Mouse (Mus musculus): ENCODE measurements around the gene Ncf1.

Ncf1 gene

DNA sequence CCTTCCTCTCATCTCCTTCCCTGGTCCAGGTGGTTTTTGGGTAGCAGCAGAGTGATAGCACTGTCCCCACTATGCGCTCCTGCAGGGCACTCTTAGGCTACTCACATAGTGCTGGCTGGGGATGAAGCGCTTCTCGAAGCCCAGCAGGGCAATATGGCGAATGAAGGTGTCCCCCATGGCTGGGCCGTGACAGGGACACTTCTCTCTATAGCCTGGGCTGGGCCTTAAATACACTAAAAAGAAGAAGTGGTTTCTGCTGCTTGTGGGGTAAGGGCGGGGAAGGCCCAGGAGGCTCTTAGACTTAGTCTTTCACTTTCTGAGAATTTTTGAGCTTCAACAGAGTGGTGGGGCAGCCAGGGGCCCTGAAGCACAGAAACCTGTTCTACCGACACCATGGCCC is at the start of gene Ncf1:
Gene Ncf1 (minus strand): TSS at position 235 of the 400 bp plus-strand sequence.
- DNase-seq (ENCODE audit: low read depth) = peak; percentile 54

- no peak for DNase-seq (ENCODE audit: low read depth)
Measured at GRCm38 (mm10) chr5:134277109-134277508, 47.7 kb upstream of the Ncf1 start.

DNA sequence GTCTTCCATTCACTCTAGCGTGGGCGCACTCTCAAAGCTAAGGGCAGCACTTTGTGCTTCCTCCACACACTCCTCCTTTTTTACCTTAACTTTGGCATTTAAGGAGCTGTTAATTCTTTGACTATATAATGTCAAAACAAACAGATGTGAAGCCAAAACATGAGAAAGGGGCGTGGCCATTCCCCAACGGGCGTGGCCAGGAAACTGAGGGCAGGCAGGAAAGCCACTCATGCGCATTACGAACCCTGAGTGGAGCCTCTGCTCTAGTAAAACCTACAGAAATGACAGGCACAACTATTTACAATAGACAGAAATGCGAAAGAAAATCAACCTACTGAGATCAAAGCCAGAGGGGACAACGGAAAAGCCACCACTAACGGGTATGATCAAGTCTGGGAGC is 46.1 kb upstream of the Ncf1 start:
- DNase-seq (ENCODE audit: low read depth) = peak; percentile 81

GRCm38 (mm10) chr5:134275021-134275420 is 45.6 kb upstream of the Ncf1 start:
- no peak for DNase-seq (ENCODE audit: low read depth)

DNA sequence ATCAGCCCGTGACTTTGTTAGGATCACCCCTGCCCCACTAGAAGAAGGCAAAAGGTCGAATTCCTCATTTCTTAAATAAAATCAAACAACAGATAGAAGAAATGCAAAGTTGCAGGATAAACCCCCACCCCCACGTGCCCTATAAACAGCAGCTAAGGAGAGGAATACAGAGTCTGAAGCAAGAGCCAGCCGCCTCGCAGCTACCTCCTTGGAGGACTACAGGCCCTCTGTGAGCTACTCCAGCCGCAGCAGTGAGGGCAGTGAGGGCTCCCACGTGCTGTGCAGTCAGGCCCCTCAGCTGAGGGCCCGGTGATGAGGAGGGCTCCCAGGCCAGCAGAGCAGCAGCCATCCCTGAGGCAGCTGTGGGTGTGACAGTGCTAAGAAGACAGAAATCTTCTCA is 44.3 kb upstream of the Ncf1 start:
- no peak for DNase-seq (ENCODE audit: low read depth)

GRCm38 (mm10) chr5:134272761-134273160 is 43.3 kb upstream of the Ncf1 start:
- DNase-seq (ENCODE audit: low read depth) = peak; percentile 79

DNA sequence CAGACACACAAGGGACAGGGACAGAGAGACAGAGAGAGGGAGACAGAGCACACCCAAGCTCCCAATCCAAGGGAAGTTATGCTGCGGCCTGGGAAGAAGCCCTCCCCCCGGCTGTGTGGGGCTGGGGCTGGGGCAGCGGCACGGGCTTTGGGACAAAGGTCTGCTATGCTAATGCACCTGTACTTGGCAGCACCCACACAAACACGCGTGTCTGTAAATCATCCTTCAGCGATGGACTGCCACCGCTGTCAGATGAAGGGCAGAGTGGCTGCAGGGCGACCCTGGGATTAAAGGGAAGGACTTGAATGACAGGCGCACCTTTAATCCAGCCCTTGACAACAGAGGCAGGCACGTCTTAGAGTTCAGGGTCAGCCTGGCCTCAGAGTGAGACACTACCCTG is 42.0 kb upstream of the Ncf1 start:
- no peak for DNase-seq (ENCODE audit: low read depth)

DNA sequence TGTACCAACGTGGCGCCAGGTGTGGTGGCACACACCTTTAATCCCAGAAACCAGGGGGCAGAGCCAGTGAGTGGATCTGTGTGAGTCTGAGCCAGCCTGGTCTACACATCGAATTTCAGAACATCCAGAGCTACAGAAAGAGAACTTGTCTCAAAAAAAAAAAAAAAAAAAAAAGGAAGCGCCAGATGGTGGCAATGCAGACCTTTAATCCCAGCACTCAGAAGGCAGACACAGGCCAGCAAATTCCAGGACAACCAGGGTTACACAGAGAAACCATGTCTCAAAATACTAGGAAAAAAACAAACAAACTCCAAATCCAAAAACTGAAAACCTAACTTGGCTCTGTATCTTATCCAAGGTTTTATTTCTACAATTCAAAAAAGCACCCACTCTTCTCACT is 41.1 kb upstream of the Ncf1 start:
- DNase-seq (ENCODE audit: low read depth) = no peak

GRCm38 (mm10) chr5:134269751-134270150 is 40.3 kb upstream of the Ncf1 start:
- peak; percentile 92 for DNase-seq (ENCODE audit: low read depth)

DNA sequence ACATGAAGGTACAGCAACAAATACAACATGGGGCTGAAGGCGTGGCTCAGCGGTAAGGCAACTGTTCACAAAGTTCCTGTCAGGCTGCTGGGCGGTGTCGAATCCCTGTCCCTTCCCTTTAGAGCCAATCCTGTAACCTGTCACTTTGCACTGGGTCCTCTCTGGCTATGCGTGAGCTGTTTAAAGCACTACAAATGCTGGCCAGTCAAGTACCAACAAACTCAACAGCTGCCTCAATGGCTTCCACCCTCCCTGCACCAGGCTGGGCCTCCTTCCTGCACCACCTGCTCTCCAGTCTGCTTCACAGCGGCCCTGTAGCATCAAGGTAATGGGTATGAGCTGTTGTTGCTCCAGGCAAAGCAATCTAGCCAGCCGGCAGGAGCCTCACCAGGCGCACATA is 39.3 kb upstream of the Ncf1 start:
- DNase-seq (ENCODE audit: low read depth) = peak; percentile 54

DNA sequence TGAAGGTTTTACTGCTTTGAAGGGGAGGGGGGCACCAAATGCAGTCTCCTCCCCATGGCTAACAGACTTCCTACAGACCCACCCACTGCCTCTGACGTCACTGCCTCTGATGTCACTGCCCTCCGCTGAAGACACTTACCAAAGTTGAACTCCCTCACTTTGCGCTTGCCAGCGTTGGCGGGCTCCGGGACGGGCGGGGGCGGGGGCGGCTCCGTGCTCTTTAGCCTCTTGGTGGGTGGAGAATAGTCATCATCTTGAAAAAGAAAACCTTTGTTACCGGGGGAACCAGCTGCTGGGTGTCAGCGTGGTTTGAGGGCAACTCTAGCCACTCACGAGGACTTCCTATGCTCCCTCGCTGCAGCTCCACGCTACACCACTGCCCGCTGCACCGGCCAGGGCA is 37.0 kb upstream of the Ncf1 start:
- DNase-seq (ENCODE audit: low read depth) = peak; percentile 97

DNA sequence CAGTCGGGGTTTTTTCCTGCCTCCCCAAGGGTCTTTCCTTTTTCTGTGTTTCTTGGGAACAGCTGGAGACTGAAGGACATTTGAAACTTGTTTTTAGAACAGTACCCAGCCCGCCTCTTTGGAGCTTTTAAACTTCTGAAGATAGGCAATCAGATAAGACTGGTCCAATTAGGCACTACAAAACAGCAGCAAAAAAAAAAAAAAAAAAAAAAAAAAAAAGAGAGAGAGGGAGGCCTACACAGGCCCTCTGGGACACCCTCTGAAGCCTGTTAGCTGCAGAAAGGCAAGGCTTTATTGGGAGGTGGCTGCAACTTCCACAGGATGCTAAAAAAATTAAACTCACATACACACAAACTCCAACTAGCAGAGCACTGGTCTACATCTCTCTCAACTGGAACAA is 36.5 kb upstream of the Ncf1 start:
- no peak for DNase-seq (ENCODE audit: low read depth)

DNA sequence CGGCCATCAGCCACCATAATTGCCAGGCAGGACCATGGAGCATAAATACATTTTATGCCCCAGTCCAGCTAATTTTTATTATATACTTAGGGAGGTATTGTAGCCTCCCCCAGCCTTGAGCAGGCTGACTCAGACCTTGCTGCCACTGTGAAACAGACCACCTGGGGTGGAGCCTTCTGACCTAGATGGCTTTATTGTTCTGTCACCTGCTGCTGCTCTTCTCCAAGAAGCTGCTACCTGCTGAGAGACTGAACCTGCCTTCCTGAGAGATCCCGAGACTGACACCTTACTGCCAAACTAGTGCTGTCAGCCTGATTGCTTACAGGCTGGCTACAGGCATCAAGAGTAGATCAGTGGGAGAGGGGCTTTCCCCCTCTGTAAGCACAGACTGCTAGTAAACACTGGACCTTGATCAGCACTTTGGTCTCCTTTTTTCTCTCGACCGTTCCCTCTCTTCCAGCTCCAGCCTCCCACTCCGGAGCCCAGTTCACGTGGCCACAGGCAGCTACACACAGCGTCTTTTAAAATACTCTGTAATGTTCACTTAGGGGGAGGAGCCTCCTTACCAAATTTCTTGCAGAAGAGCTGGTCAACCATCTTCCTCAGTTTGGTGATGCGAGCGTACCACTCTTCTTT is 30.7 kb upstream of the Ncf1 start:
- no peak for DNase-seq (ENCODE audit: low read depth)

DNA sequence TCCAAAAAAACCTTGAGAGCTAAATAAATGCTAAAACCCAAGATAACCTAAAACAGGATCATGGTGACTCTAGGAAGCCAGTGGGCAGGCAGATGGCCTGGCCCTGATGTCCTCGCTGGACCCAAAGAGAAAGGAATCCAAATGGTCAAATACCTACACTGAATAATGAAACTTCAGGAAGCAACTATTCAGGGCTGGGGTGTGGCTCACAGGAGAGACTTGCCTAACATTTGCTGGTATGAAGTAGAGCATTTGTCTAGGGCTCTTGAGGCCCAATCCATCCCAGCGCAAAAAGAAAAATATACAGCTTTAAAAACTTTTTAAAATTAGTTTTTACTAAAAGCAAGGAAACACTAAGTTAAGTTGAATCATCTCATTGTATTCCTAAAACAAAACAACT is 29.5 kb upstream of the Ncf1 start:
- no peak for DNase-seq (ENCODE audit: low read depth)

DNA sequence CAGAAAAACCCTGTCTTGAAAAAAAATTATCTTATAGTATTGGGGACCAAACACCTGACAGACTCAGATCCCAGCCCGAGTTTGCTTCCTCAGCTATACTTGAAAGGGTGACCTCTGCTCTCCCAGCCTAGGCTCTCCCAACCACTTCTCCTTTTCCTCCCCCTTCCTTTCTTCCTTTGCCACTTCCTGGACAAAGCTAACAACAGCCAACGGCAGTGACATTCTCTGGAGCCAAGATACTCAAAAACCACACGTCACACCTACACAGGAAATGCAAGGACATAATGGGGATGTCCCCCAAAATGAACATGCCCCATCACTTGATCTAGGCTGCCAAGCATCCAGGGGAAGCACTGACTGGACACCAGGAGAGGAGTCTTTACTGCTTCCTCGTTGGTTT is 29.0 kb upstream of the Ncf1 start:
- DNase-seq (ENCODE audit: low read depth) = no peak

DNA sequence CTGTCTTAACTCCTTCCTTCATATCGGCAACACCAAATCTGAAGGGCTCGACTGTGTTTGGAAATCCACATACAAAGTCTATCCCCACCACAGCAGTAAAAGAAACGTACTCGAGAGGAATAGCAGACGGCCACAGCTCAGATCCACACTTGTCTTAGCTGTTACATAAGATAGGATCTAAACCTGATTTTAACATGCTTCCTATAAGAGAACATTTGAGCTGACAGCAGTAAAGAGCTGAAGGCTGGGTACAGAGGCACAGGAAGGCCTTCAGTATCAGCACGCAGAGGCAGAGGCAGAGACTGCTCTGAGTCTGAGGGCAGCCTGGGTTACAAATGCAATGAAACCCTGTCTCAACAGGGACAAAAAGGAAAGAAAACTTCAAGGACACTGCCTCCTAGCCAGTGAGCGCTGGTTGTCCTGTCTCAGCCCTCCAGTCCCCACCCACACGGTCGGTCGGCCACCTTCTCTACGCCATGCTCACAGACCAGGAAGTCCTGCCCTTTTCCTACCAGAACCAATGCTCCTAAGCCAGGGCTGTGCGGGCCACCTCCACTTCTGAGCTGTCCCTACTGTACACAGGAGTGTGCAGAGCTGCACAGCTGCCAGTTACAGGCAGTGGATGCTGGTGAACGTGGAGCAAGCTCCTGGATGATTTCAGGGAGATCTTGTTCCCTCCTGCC is 28.1 kb upstream of the Ncf1 start:
- no peak for DNase-seq (ENCODE audit: low read depth)

DNA sequence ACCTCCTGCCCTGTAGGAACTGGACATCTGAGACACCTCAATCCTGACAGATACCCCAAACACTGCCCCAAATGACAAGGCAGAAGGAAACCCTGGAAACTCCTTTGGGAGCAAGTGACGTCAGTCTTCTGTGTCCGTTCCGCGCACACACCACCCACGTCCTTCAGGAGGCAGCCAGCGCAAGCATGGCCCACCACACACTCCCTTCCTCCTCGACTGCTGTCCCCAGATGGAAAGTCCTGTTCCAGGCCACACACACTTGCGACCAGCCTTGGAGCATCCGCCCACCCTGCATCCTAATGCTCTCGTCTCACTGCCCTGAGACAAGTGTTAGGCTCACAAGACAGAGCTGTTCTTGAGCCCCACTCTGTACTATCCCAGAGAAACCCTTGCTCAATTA is 25.9 kb upstream of the Ncf1 start:
- DNase-seq (ENCODE audit: low read depth) = no peak

DNA sequence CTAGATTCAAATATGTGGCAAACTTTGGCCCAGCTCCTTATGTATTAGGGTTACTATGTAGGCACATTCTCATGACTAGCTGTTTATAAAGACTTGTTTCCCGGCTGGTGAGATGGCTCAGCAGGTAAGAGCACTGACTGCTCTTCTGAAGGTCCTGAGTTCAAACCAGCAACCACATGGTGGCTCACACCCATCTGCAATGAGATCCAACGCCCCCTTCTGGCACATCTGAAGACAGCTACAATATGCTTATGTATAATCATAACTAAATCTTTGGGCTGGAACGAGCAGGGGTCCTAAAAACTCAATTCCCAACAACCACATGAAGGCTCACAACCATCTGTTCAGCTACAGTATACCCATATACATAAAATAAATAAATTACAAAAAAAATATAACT is 24.4 kb upstream of the Ncf1 start:
- DNase-seq (ENCODE audit: low read depth) = peak; percentile 65

DNA sequence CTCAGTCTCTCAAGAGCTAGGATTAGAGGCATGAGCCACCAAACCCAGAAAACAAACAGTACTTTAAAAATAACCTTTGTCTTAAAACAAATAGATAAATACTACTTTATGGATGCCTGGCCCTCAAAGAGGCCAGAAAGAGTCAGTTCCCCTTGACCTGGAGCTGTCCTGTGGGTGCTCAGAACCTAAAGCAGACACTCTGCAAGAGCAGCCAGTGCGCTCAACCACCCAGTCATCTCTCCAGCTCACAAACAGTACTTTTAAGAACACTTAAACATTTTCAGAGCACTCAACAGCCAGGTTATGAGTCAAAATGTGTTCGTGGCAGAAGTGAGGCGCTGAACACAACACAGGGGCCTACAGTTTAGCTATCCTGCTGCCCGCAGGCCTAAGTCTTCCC is 21.7 kb upstream of the Ncf1 start:
- DNase-seq (ENCODE audit: low read depth) = no peak

DNA sequence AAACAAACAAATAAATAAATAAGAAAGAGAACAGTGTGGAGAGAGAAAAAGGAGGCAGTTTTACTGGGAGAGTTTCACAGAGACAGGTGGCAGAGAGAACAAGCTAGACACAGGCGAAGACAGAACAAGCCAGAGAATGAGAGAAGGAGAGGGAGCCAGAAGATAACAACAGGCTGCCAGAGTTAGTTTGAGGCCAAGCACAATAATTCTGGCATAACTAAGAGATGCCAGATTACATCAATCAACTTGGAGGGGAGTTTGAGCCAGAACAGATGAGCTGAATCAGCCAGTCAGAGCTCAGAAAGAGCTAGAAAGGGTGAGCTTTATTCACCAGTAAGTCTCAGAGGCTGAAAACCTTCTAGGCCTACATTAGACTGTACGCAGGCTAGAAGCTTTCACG is 21.2 kb upstream of the Ncf1 start:
- DNase-seq (ENCODE audit: low read depth) = no peak

- no peak for DNase-seq (ENCODE audit: low read depth)
Measured at GRCm38 (mm10) chr5:134249245-134249649, 19.8 kb upstream of the Ncf1 start.

DNA sequence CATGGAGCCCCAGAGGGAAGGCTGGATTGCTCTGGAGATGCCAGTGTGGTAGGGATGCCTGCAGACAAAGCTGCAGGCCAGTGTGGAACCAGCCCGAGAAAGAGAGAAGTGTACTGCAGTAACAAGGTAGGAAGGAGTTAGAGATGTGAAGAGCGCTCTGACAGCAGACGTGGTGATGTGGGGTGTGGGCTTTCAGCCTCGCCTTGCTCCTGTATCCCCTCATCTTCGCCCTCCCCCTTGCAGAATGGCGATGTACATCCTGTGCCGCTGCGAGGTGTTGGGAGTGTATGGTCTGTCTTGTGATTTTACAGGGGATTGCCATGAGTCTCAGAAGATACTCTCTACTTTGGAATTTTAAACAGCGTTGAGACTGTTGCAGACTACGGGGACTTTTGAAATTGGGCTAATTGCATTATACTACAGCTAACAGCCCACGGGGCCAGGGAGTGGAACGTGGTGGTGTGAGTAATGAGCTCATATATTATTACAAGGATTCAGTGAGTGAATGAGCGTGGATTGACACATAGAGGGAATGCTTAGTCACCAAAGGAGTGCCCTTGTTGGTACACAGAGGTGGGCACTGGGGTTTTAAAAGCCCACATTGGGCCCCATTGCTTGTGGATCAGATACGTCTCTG is 19.3 kb upstream of the Ncf1 start:
- no peak for DNase-seq (ENCODE audit: low read depth)

- no peak for DNase-seq (ENCODE audit: low read depth)
Measured at GRCm38 (mm10) chr5:134246146-134246545, 16.7 kb upstream of the Ncf1 start.

DNA sequence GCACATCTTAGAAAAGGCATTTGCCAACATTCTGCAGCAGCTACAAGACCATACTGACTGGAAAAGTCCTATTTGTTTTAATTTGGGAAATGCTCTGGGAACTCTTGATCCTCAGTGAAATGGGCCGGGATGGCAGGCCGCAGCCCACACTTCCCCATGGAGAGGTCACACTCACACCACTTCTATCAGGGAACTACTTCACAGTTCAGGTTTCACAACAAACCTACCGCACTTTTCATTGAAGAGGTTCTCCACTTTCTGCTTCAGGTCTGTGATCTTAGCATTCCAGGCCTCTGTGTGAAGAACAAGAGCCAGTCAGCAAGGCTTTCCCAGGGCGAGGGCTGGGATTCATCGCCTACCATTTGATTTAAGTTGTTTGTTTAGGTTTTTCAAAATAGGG is 15.5 kb upstream of the Ncf1 start:
- DNase-seq (ENCODE audit: low read depth) = no peak
